Mouse (Mus musculus): ENCODE measurements around the gene Elmo3. TPM values are rescaled to one million over a fixed set of nuclear protein-coding genes. Genes with fewer than 3 reads are reported as not detected.

Elmo3 gene
- polyA plus RNA-seq, 1 experiment, result 49.6 TPM

- Histone ChIP-seq H3K27ac (ENCODE audit: insufficient read depth, low read depth, low read length) (no peak overlapping the region), H3K36me3 (ENCODE audit: control insufficient read depth, insufficient read depth, low read length) (no peaks in the 10 kb centered on the region), H3K27me3 (replicated peaks; ENCODE audit: control insufficient read depth, insufficient read depth, low read length) (no peaks in the 10 kb centered on the region), H3K4me3 (ENCODE audit: insufficient read depth, low read depth, low read length) (no peak overlapping the region), H3K4me1 (ENCODE audit: control insufficient read depth, insufficient read depth, low read length) (peaks cover 9% of the 10 kb centered on the region; the same call in 1 of the 2 replicates)
- TF ChIP-seq CTCF (conservative IDR thresholded peaks at IDR 0.05; ENCODE audit: insufficient read depth, insufficient read length, low read depth, low read length) (no peak), POLR2A (IDR thresholded peaks at IDR 0.05; ENCODE audit: low read depth, low read length) (no peak)
- 82% methylated on average over 13 of the region's 13 CpGs for WGBS
- DNase-seq, result no peak
These were observed 2.3 kb downstream of the Elmo3 start for GRCm38 (mm10) chr8:105307670-105308069.

- DNase-seq, result no peak
- Histone ChIP-seq H3K36me3 (ENCODE audit: control insufficient read depth, insufficient read depth, low read length) (no peaks in the 10 kb centered on the region), H3K4me1 (ENCODE audit: control insufficient read depth, insufficient read depth, low read length) (peaks cover 9% of the 10 kb centered on the region; the same call in 1 of the 2 replicates), H3K27ac (ENCODE audit: insufficient read depth, low read depth, low read length) (no peak overlapping the region), H3K4me3 (ENCODE audit: insufficient read depth, low read depth, low read length) (no peak overlapping the region), H3K27me3 (replicated peaks; ENCODE audit: control insufficient read depth, insufficient read depth, low read length) (no peaks in the 10 kb centered on the region)
- WGBS, result 95% methylated on average over 10 of the region's 10 CpGs
- no peak for TF ChIP-seq CTCF (conservative IDR thresholded peaks at IDR 0.05; ENCODE audit: insufficient read depth, insufficient read length, low read depth, low read length)
- no peak for TF ChIP-seq POLR2A (IDR thresholded peaks at IDR 0.05; ENCODE audit: low read depth, low read length)
These were observed 3.0 kb downstream of the Elmo3 start for GRCm38 (mm10) chr8:105308428-105308827.

- H3K36me3 ChIP-seq (ENCODE audit: control insufficient read depth, insufficient read depth, low read length), result no peaks in the 10 kb centered on the region
- peaks cover 9% of the 10 kb centered on the region; the same call in 1 of the 2 replicates for H3K4me1 ChIP-seq (ENCODE audit: control insufficient read depth, insufficient read depth, low read length)
- no peak overlapping the region for H3K4me3 ChIP-seq (ENCODE audit: insufficient read depth, low read depth, low read length)
- no peak overlapping the region for H3K27ac ChIP-seq (ENCODE audit: insufficient read depth, low read depth, low read length)
- DNase-seq, result no peak
- 75% methylated on average over 15 of the region's 15 CpGs for WGBS
- TF ChIP-seq POLR2A (IDR thresholded peaks at IDR 0.05; ENCODE audit: low read depth, low read length), result no peak
- no peak for TF ChIP-seq CTCF (conservative IDR thresholded peaks at IDR 0.05; ENCODE audit: insufficient read depth, insufficient read length, low read depth, low read length)
- H3K27me3 ChIP-seq (replicated peaks; ENCODE audit: control insufficient read depth, insufficient read depth, low read length), result no peaks in the 10 kb centered on the region
These were observed 3.9 kb downstream of the Elmo3 start for GRCm38 (mm10) chr8:105309142-105309847.

GRCm38 (mm10) chr8:105310118-105310517 is 4.7 kb downstream of the Elmo3 start:
- no peaks in the 10 kb centered on the region for H3K36me3 ChIP-seq (ENCODE audit: control insufficient read depth, insufficient read depth, low read length)
- H3K27me3 ChIP-seq (replicated peaks; ENCODE audit: control insufficient read depth, insufficient read depth, low read length), result no peaks in the 10 kb centered on the region
- H3K27ac ChIP-seq (ENCODE audit: insufficient read depth, low read depth, low read length), result no peak overlapping the region
- H3K4me1 ChIP-seq (ENCODE audit: control insufficient read depth, insufficient read depth, low read length), result peaks cover 9% of the 10 kb centered on the region; the same call in 1 of the 2 replicates
- no peak overlapping the region for H3K4me3 ChIP-seq (ENCODE audit: insufficient read depth, low read depth, low read length)
- no peak for DNase-seq
- TF ChIP-seq POLR2A (IDR thresholded peaks at IDR 0.05; ENCODE audit: low read depth, low read length) (no peak), CTCF (conservative IDR thresholded peaks at IDR 0.05; ENCODE audit: insufficient read depth, insufficient read length, low read depth, low read length) (no peak)
- 74% methylated on average over 8 of the region's 8 CpGs for WGBS

GRCm38 (mm10) chr8:105311718-105312117 is 6.3 kb downstream of the Elmo3 start:
- WGBS, result 85% methylated on average over 1 of the region's 1 CpGs
- Histone ChIP-seq H3K36me3 (ENCODE audit: control insufficient read depth, insufficient read depth, low read length) (no peaks in the 10 kb centered on the region), H3K27me3 (replicated peaks; ENCODE audit: control insufficient read depth, insufficient read depth, low read length) (no peaks in the 10 kb centered on the region), H3K4me3 (ENCODE audit: insufficient read depth, low read depth, low read length) (no peak overlapping the region), H3K27ac (ENCODE audit: insufficient read depth, low read depth, low read length) (no peak overlapping the region), H3K4me1 (ENCODE audit: control insufficient read depth, insufficient read depth, low read length) (0 out of 2 replicates have a peak, but pooled peaks cover 2% of the 10 kb centered on the region)
- no peak for DNase-seq
- TF ChIP-seq CTCF (conservative IDR thresholded peaks at IDR 0.05; ENCODE audit: insufficient read depth, insufficient read length, low read depth, low read length), result no peak
- no peak for TF ChIP-seq POLR2A (IDR thresholded peaks at IDR 0.05; ENCODE audit: low read depth, low read length)

GRCm38 (mm10) chr8:105312891-105313481 is 7.6 kb downstream of the Elmo3 start:
- no peaks in the 10 kb centered on the region for H3K4me1 ChIP-seq (ENCODE audit: control insufficient read depth, insufficient read depth, low read length)
- H3K4me3 ChIP-seq (ENCODE audit: insufficient read depth, low read depth, low read length), result no peak overlapping the region
- H3K36me3 ChIP-seq (ENCODE audit: control insufficient read depth, insufficient read depth, low read length), result no peaks in the 10 kb centered on the region
- no peak overlapping the region for H3K27ac ChIP-seq (ENCODE audit: insufficient read depth, low read depth, low read length)
- no peak for TF ChIP-seq CTCF (conservative IDR thresholded peaks at IDR 0.05; ENCODE audit: insufficient read depth, insufficient read length, low read depth, low read length)
- no peak for TF ChIP-seq POLR2A (IDR thresholded peaks at IDR 0.05; ENCODE audit: low read depth, low read length)
- WGBS, result 91% methylated on average over 8 of the region's 8 CpGs
- no peaks in the 10 kb centered on the region for H3K27me3 ChIP-seq (replicated peaks; ENCODE audit: control insufficient read depth, insufficient read depth, low read length)
- DNase-seq, result no peak

GRCm38 (mm10) chr8:105313622-105314402 is 8.4 kb downstream of the Elmo3 start:
- no peak overlapping the region for H3K27ac ChIP-seq (ENCODE audit: insufficient read depth, low read depth, low read length)
- 90% methylated on average over 9 of the region's 9 CpGs for WGBS
- no peak overlapping the region for H3K4me3 ChIP-seq (ENCODE audit: insufficient read depth, low read depth, low read length)
- no peaks in the 10 kb centered on the region for H3K27me3 ChIP-seq (replicated peaks; ENCODE audit: control insufficient read depth, insufficient read depth, low read length)
- H3K4me1 ChIP-seq (ENCODE audit: control insufficient read depth, insufficient read depth, low read length), result no peaks in the 10 kb centered on the region
- TF ChIP-seq POLR2A (IDR thresholded peaks at IDR 0.05; ENCODE audit: low read depth, low read length), result no peak
- TF ChIP-seq CTCF (conservative IDR thresholded peaks at IDR 0.05; ENCODE audit: insufficient read depth, insufficient read length, low read depth, low read length), result no peak
- no peak for DNase-seq
- no peaks in the 10 kb centered on the region for H3K36me3 ChIP-seq (ENCODE audit: control insufficient read depth, insufficient read depth, low read length)

Data from kidney, adult 2 months (tissue).